Mouse (Mus musculus) MEL (cell line): ENCODE measurements around the gene Srgap1. TPM values are rescaled to one million over a fixed set of nuclear protein-coding genes. Genes with fewer than 3 reads are reported as not detected.

ENCODE experiments used
- DNase-seq: peaks from one replicate; pipeline ENCODE4 v3.0.0; 2011; ENCODE audit warnings: low read depth, low spot score
- H3K27ac ChIP-seq: 2 replicates; pipeline ENCODE4 v1.5.1; 2012; ENCODE audit warnings: low read depth, mild to moderate bottlenecking, control low read depth, low read length, moderate library complexity; ENCODE audit not compliant: control insufficient read depth
- H3K27me3 ChIP-seq, 2 experiments: fragments of 150-350 bp in 1 of 2; sonication (generic) in 1 of 2; 2 replicates each; pipeline ENCODE4 v1.6.1; 2012; ENCODE audit warnings: low read length in 2 of 2, mild to moderate bottlenecking in 2 of 2, improper control_type of control experiment in 1 of 2, moderate library complexity in 1 of 2; ENCODE audit not compliant: insufficient read depth in 2 of 2, control insufficient read depth in 1 of 2
- H3K36me3 ChIP-seq, 2 experiments: 2 replicates each; pipeline ENCODE4 v1.6.1; 2012 to 2014; ENCODE audit warnings: low read length in 2 of 2, improper control_type of control experiment in 1 of 2, inconsistent platforms in 1 of 2, mild to moderate bottlenecking in 1 of 2; ENCODE audit not compliant: insufficient read depth in 2 of 2, control insufficient read depth in 1 of 2
- H3K4me1 ChIP-seq, 2 experiments: fragments of 150-350 bp in 1 of 2; sonication (generic) in 1 of 2; 2 replicates each; pipeline ENCODE4 v1.6.1; 2012; ENCODE audit warnings: low read length in 2 of 2, improper control_type of control experiment in 1 of 2, mild to moderate bottlenecking in 1 of 2; ENCODE audit not compliant: insufficient read depth in 2 of 2, control insufficient read depth in 1 of 2
- H3K4me3 ChIP-seq, 2 experiments: fragments of 150-350 bp in 1 of 2; sonication (generic) in 1 of 2; 2 replicates each; pipeline ENCODE4 v1.5.1; 2012; ENCODE audit warnings: low read depth in 2 of 2, low read length in 2 of 2, mild to moderate bottlenecking in 2 of 2, moderate library complexity in 2 of 2, control low read depth in 1 of 2, improper control_type of control experiment in 1 of 2; ENCODE audit not compliant: control insufficient read depth in 1 of 2, insufficient read depth in 1 of 2
- H3K79me2 ChIP-seq: 2 replicates; pipeline ENCODE4 v1.6.1; 2012; ENCODE audit warnings: mild to moderate bottlenecking, low read length, moderate library complexity; ENCODE audit not compliant: control insufficient read depth, poor library complexity, insufficient read depth
- H3K9ac ChIP-seq: 2 replicates; pipeline ENCODE4 v1.6.1; 2012; ENCODE audit warnings: low read depth, mild to moderate bottlenecking, control low read depth, low read length, moderate library complexity; ENCODE audit not compliant: control insufficient read depth, poor library complexity, severe bottlenecking
- H3K9me3 ChIP-seq: fragments of 150-350 bp; sonication (generic); replicated peaks from 2 replicates; pipeline ENCODE4 v1.6.1; 2012; ENCODE audit warnings: mild to moderate bottlenecking, low read length, improper control_type of control experiment, moderate library complexity; ENCODE audit not compliant: insufficient read depth
- CHD1 ChIP-seq: IDR thresholded peaks from 2 replicates; pipeline ENCODE4 v1.6.1; 2012; ENCODE audit warnings: low read depth, mild to moderate bottlenecking, inconsistent platforms, low read length, improper control_type of control experiment
- CHD2 ChIP-seq: IDR thresholded peaks from 2 replicates; pipeline ENCODE4 v1.6.1; 2011; ENCODE audit warnings: low read length, improper control_type of control experiment
- CTCF ChIP-seq, 3 experiments: IDR thresholded peaks in 2 of 3; conservative IDR thresholded peaks in 1 of 3; 2 replicates each; pipeline ENCODE4 v1.5.1; 2011 to 2012; ENCODE audit warnings: low read length in 3 of 3, low read depth in 2 of 3, mild to moderate bottlenecking in 2 of 3, improper control_type of control experiment in 1 of 3, inconsistent platforms in 1 of 3, mixed read lengths in 1 of 3, moderate library complexity in 1 of 3; ENCODE audit not compliant: control insufficient read depth in 1 of 3, insufficient read depth in 1 of 3, poor library complexity in 1 of 3, severe bottlenecking in 1 of 3
- ETS1 ChIP-seq: IDR thresholded peaks from 2 replicates; pipeline ENCODE4 v1.6.1; 2012; ENCODE audit warnings: low read depth, mild to moderate bottlenecking, inconsistent platforms, low read length, improper control_type of control experiment, moderate library complexity
- GABPA ChIP-seq: IDR thresholded peaks from 2 replicates; pipeline ENCODE4 v1.6.1; 2012; ENCODE audit warnings: low read depth, mild to moderate bottlenecking, inconsistent platforms, low read length, improper control_type of control experiment, moderate library complexity
- GATA1 ChIP-seq: IDR thresholded peaks from 2 replicates; pipeline ENCODE4 v1.6.1; 2011; ENCODE audit warnings: low read depth, low read length, improper control_type of control experiment
- HCFC1 ChIP-seq: IDR thresholded peaks from 2 replicates; pipeline ENCODE4 v1.6.1; 2012; ENCODE audit warnings: low read depth, mild to moderate bottlenecking, inconsistent platforms, low read length, improper control_type of control experiment, moderate library complexity
- JUND ChIP-seq: IDR thresholded peaks from 2 replicates; pipeline ENCODE4 v1.6.1; 2011; ENCODE audit warnings: low read depth, mild to moderate bottlenecking, improper control_type of control experiment, low read length
- MAFK ChIP-seq: IDR thresholded peaks from 2 replicates; pipeline ENCODE4 v1.6.1; 2011; ENCODE audit warnings: low read depth, mild to moderate bottlenecking, low read length, improper control_type of control experiment, borderline replicate concordance
- MAZ ChIP-seq: IDR thresholded peaks from 2 replicates; pipeline ENCODE4 v1.6.1; 2012; ENCODE audit warnings: low read depth, mild to moderate bottlenecking, inconsistent platforms, low read length, improper control_type of control experiment
- MXI1 ChIP-seq: IDR thresholded peaks from 2 replicates; pipeline ENCODE4 v1.6.1; 2011; ENCODE audit warnings: mild to moderate bottlenecking, low read depth, low read length, improper control_type of control experiment
- MYB ChIP-seq: IDR thresholded peaks from 2 replicates; pipeline ENCODE4 v1.6.1; 2011; ENCODE audit warnings: mild to moderate bottlenecking, low read depth, low read length, improper control_type of control experiment
- MYC ChIP-seq: IDR thresholded peaks from 2 replicates; pipeline ENCODE4 v1.6.1; 2011; ENCODE audit warnings: low read depth, mild to moderate bottlenecking, low read length, improper control_type of control experiment, moderate library complexity
- NELFE ChIP-seq: IDR thresholded peaks from 2 replicates; pipeline ENCODE4 v1.6.1; 2011; ENCODE audit warnings: low read depth, low read length, improper control_type of control experiment
- NRF1 ChIP-seq: IDR thresholded peaks from 2 replicates; pipeline ENCODE4 v1.6.1; 2014; ENCODE audit warnings: low read depth, mild to moderate bottlenecking, inconsistent platforms, low read length, improper control_type of control experiment, moderate library complexity; ENCODE audit not compliant: poor library complexity, insufficient read depth, severe bottlenecking
- POLR2AphosphoS5 ChIP-seq: IDR thresholded peaks from 2 replicates; pipeline ENCODE4 v1.6.1; 2012; ENCODE audit warnings: low read depth, borderline replicate concordance, mild to moderate bottlenecking, inconsistent platforms, low read length, moderate library complexity, mixed read lengths
- RAD21 ChIP-seq: IDR thresholded peaks from 2 replicates; pipeline ENCODE4 v1.6.1; 2011; ENCODE audit warnings: mild to moderate bottlenecking, low read depth, low read length, improper control_type of control experiment
- RCOR1 ChIP-seq: IDR thresholded peaks from 2 replicates; pipeline ENCODE4 v1.6.1; 2012; ENCODE audit warnings: low read depth, mild to moderate bottlenecking, inconsistent platforms, low read length, improper control_type of control experiment
- SIN3A ChIP-seq: IDR thresholded peaks from 2 replicates; pipeline ENCODE4 v1.6.1; 2012; ENCODE audit warnings: low read length, improper control_type of control experiment, inconsistent platforms
- SMC3 ChIP-seq: IDR thresholded peaks from 2 replicates; pipeline ENCODE4 v1.6.1; 2011; ENCODE audit warnings: low read depth, low read length, improper control_type of control experiment
- TAL1 ChIP-seq: IDR thresholded peaks from 2 replicates; pipeline ENCODE4 v1.6.1; 2012; ENCODE audit warnings: mild to moderate bottlenecking, inconsistent platforms, low read length, moderate library complexity, mixed read lengths
- TBP ChIP-seq: IDR thresholded peaks from 2 replicates; pipeline ENCODE4 v1.8.0; 2011; ENCODE audit warnings: low read depth, low read length, improper control_type of control experiment
- TCF12 ChIP-seq: IDR thresholded peaks from 2 replicates; pipeline ENCODE4 v1.6.1; 2014; ENCODE audit warnings: low read depth, mild to moderate bottlenecking, inconsistent platforms, low read length, improper control_type of control experiment, moderate library complexity
- UBTF ChIP-seq: IDR thresholded peaks from 2 replicates; pipeline ENCODE4 v1.6.1; 2012; ENCODE audit warnings: low read depth, mild to moderate bottlenecking, inconsistent platforms, low read length, improper control_type of control experiment, moderate library complexity, borderline replicate concordance; ENCODE audit not compliant: insufficient read depth
- USF1 ChIP-seq: IDR thresholded peaks from 2 replicates; pipeline ENCODE4 v1.6.1; 2014; ENCODE audit warnings: low read depth, mild to moderate bottlenecking, inconsistent platforms, low read length, improper control_type of control experiment, moderate library complexity
- USF2 ChIP-seq, 2 experiments: IDR thresholded peaks; 2 replicates each; pipeline ENCODE4 v1.6.1; 2011 to 2012; ENCODE audit warnings: improper control_type of control experiment in 2 of 2, low read length in 2 of 2, borderline replicate concordance in 1 of 2, inconsistent platforms in 1 of 2, low read depth in 1 of 2, mild to moderate bottlenecking in 1 of 2; ENCODE audit not compliant: insufficient read depth in 1 of 2
- ZMIZ1 ChIP-seq: IDR thresholded peaks from 2 replicates; pipeline ENCODE4 v1.6.1; 2012; ENCODE audit warnings: low read depth, mild to moderate bottlenecking, inconsistent platforms, low read length, improper control_type of control experiment, moderate library complexity
- polyA plus RNA-seq, 2 experiments: library from polyadenylated mRNA; stranded (reverse) in 1 of 2; unstranded in 1 of 2; fragments of >175 nt in 1 of 2; fragments of >200 nt in 1 of 2; gene quantifications; 2 replicates each; pipeline versions ENCODE4 v1.2.1 to v1.2.4; 2012; ENCODE audit warnings: low replicate concordance in 2 of 2, low read depth in 1 of 2; ENCODE audit not compliant: insufficient read length in 2 of 2, insufficient read depth in 1 of 2, missing spikeins in 1 of 2
- total RNA-seq: library from RNA; depleted of rRNA; stranded (reverse); fragments of 300-350 nt; gene quantifications from 2 replicates; pipeline ENCODE4 v1.2.3, GENCODE M21; 2012

The Srgap1 gene
- total and polyA plus RNA-seq, 3 experiments, result not detected

DNA sequence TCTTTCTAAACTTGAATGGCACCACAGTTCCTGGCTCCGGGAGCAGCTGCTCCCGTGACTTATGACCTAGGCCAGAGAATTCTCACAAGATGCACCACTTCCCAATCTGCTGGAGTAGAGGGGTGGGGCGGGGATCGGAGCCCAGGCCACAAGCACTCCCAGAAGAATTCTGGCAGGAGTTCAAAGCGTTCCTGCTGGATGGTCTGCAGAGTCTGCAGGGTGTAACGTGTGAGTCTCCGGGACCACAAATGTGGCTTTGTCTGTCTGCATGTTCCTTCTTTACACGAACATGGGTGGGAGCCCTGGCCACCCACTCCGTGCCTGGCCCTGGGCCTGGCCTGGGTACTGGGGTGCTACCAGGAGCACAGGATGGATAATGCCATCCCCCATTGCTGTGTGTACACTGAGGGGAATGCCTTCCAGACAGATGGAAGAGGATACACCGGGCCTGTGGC is 28.5 kb downstream of the Srgap1 start:
- no peak overlapping the region for H3K4me3 ChIP-seq
- DNase-seq, result no peak
- no peaks in the 10 kb centered on the region for H3K9me3 ChIP-seq
- no peaks in the 10 kb centered on the region for H3K27me3 ChIP-seq
- H3K36me3 ChIP-seq, result no peaks in the 10 kb centered on the region
- H3K27ac ChIP-seq, result no peak overlapping the region
- H3K9ac ChIP-seq, result no peak overlapping the region
- H3K79me2 ChIP-seq, result no peaks in the 10 kb centered on the region
- TF ChIP-seq USF1 (no peak), ETS1 (no peak), MYB (no peak), TAL1 (no peak), HCFC1 (no peak), NELFE (no peak), MAZ (no peak), GABPA (no peak), TCF12 (no peak), GATA1 (no peak)
- no peaks in the 10 kb centered on the region for H3K4me1 ChIP-seq

DNA sequence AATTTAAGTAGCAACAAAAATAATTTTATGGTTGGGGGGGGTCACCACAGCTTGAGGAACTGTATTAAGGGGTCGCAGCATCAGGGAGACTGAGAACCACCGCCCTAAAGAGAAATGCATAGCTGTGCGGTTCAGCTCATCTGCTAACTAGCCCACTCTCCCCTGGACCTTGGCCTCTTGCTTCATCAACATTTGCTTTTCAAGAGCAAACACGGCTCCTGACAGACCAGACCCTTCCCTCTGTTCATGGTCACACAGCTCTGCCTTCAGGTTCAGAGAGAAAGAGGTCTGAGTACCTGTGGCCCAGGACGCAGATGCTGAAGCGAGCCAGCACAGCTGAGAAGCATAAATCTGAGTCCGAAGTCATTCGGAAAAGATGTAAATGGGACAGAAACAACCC is 29.4 kb downstream of the Srgap1 start:
- TF ChIP-seq HCFC1 (no peak), TBP (no peak), MXI1 (no peak), MYB (no peak), RCOR1 (no peak), SMC3 (no peak), CHD1 (no peak), GATA1 (no peak), MAFK (no peak)
- Histone ChIP-seq H3K36me3 (no peaks in the 10 kb centered on the region), H3K27ac (no peak overlapping the region), H3K27me3 (no peaks in the 10 kb centered on the region), H3K9ac (no peak overlapping the region), H3K9me3 (no peaks in the 10 kb centered on the region), H3K79me2 (no peaks in the 10 kb centered on the region), H3K4me3 (no peak overlapping the region), H3K4me1 (no peaks in the 10 kb centered on the region)
- DNase-seq, result no peak

DNA sequence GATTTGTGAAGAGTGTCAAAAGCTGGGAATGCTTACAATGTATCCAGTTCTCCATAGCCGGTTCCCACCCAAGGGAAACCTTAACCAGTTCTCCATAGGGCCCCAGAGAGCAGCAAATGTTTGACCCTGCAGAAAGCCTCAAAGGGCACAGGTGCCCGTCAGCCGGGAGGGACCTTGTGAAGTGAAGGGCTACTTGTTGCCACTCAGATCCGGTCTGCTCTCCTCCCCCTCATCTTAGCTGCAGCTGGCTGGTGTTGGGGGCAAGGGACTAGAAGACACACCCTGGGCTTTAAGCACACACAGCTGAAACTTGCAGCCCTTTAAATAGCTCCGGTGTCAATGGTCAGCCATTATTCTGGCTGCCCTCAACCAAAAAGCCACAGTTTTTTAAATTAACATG is 30.1 kb downstream of the Srgap1 start:
- Histone ChIP-seq H3K27me3 (no peaks in the 10 kb centered on the region), H3K4me1 (no peaks in the 10 kb centered on the region), H3K27ac (no peak overlapping the region), H3K36me3 (no peaks in the 10 kb centered on the region), H3K9ac (no peak overlapping the region), H3K9me3 (no peaks in the 10 kb centered on the region), H3K4me3 (no peak overlapping the region), H3K79me2 (no peaks in the 10 kb centered on the region)
- no peak for DNase-seq
- no peak for TF ChIP-seq USF1
- no peak for TF ChIP-seq MYC
- TF ChIP-seq CHD2, result no peak
- no peak for TF ChIP-seq NRF1
- TF ChIP-seq ETS1, result no peak
- no peak for TF ChIP-seq CTCF (IDR thresholded peaks at IDR 0.05 in 2 of 3, conservative IDR thresholded peaks at IDR 0.05 in 1 of 3; ENCODE audit: control insufficient read depth in 1 of 3, insufficient read depth in 1 of 3, low read depth in 2 of 3, low read length in 3 of 3, poor library complexity in 1 of 3, severe bottlenecking in 1 of 3)
- TF ChIP-seq SIN3A, result no peak
- TF ChIP-seq USF2 (IDR thresholded peaks at IDR 0.05; ENCODE audit: borderline replicate concordance in 1 of 2, insufficient read depth in 1 of 2, low read depth in 1 of 2, low read length in 2 of 2), result no peak
- TF ChIP-seq RAD21, result no peak
- TF ChIP-seq ZMIZ1, result no peak
- no peak for TF ChIP-seq GABPA
- no peak for TF ChIP-seq MYB
- TF ChIP-seq POLR2AphosphoS5, result no peak
- TF ChIP-seq UBTF, result no peak
- TF ChIP-seq JUND, result no peak
